Comparison of ENCODE assay signal across 8 mouse cellular contexts in the genomic region with DNA sequence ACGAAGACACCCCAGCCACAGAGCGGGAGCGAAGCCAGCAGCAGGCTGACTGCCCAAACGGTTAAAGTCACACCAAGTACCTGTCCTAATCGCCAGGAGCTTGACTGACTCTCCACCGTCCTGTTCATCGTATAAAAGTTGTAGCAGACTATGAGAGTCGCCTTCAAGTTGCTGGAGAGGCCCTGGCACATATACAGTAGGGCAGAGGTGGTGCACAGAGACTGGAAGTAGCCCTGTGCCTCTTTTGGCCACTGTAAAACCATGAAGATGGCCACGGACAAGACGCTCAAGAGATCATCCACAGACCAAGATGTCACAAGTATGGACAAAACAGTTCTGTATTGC. TPM values are rescaled to one million over a fixed set of nuclear protein-coding genes. Genes with fewer than 3 reads are reported as not detected.
DNase-seq lines count a peak whose midpoint lies in the region; ATAC-seq and TF ChIP-seq lines count a peak whose summit lies in the region.

No protein-coding gene starts in this region.

- H3K4me2 ChIP-seq in heart, embryonic 16.5 days (ENCODE audit: low read depth, low read length), result peak overlapping the region; percentile 72
- peak overlapping the region; percentile 94 for H3K4me2 ChIP-seq in hindbrain, embryonic 16.5 days (ENCODE audit: low read length)
- peak overlapping the region; percentile 70 for H3K4me2 ChIP-seq in midbrain, postnatal 0 days (ENCODE audit: low read depth, low read length, poor library complexity, severe bottlenecking)

- ATAC-seq in heart, embryonic 16.5 days (replicated peaks; ENCODE audit: extremely low read depth, insufficient read depth, low FRiP score), result no peak
- peak; percentile 76 for ATAC-seq in hindbrain, embryonic 16.5 days
- peak; percentile 45; the same call in 1 of the 2 replicates for ATAC-seq in midbrain, postnatal 0 days (ENCODE audit: low FRiP score)

- H3K4me3 ChIP-seq in heart, embryonic 16.5 days (ENCODE audit: low read length), result peak overlapping the region; percentile 45
- H3K4me3 ChIP-seq in embryonic facial prominence, embryonic 10.5 days, result peak overlapping the region; percentile 63
- H3K4me3 ChIP-seq in hindbrain, embryonic 16.5 days (ENCODE audit: low read length), result peak overlapping the region; percentile 69
- peak overlapping the region; percentile 64 for H3K4me3 ChIP-seq in midbrain, postnatal 0 days (ENCODE audit: low read depth, low read length)

- H3K4me1 ChIP-seq in heart, embryonic 16.5 days (ENCODE audit: control insufficient read depth, insufficient read depth, low read length), result no peaks in the 10 kb centered on the region
- H3K4me1 ChIP-seq in embryonic facial prominence, embryonic 10.5 days, result peaks cover 10% of the 10 kb centered on the region
- no peaks in the 10 kb centered on the region; the same call in 1 of the 2 replicates for H3K4me1 ChIP-seq in hindbrain, embryonic 16.5 days (ENCODE audit: control insufficient read depth, insufficient read depth, low read depth, low read length)
- 0 out of 2 replicates have a peak, but pooled peaks cover 4% of the 10 kb centered on the region for H3K4me1 ChIP-seq in midbrain, postnatal 0 days (ENCODE audit: insufficient read depth, low read length)

- no peaks in the 10 kb centered on the region for H3K9me3 ChIP-seq in heart, embryonic 16.5 days (replicated peaks; ENCODE audit: control insufficient read depth, low read length)
- no peaks in the 10 kb centered on the region for H3K9me3 ChIP-seq in embryonic facial prominence, embryonic 10.5 days
- H3K9me3 ChIP-seq in hindbrain, embryonic 16.5 days (ENCODE audit: control insufficient read depth, low read length), result no peaks in the 10 kb centered on the region
- H3K9me3 ChIP-seq in midbrain, postnatal 0 days (ENCODE audit: low read length), result no peaks in the 10 kb centered on the region

- 10% methylated on average over 10 of the region's 10 CpGs for WGBS in heart, embryonic 16.5 days
- 17% methylated on average over 10 of the region's 10 CpGs for WGBS in embryonic facial prominence, embryonic 10.5 days
- 19% methylated on average over 10 of the region's 10 CpGs for WGBS in hindbrain, embryonic 16.5 days
- 16% methylated on average over 10 of the region's 10 CpGs for WGBS in midbrain, postnatal 0 days

- no peak for DNase-seq in heart, postnatal 14 days
- DNase-seq in embryonic facial prominence, embryonic 10.5 days (ENCODE audit: low spot score), result no peak
- DNase-seq in midbrain, postnatal 0 days (ENCODE audit: low spot score), result no peak
- DNase-seq in T-cell, adult 2 months (ENCODE audit: low spot score), result no peak
- DNase-seq in left cerebral cortex, adult 9 months (ENCODE audit: low spot score in 2 of 2), result no peak
- DNase-seq in kidney, postnatal 4 days, result no peak

- H3K36me3 ChIP-seq in heart, embryonic 16.5 days (ENCODE audit: control insufficient read depth, insufficient read depth), result no peaks in the 10 kb centered on the region
- H3K36me3 ChIP-seq in embryonic facial prominence, embryonic 10.5 days (replicated peaks), result no peaks in the 10 kb centered on the region
- H3K36me3 ChIP-seq in hindbrain, embryonic 16.5 days (ENCODE audit: control insufficient read depth, insufficient read depth, low read length), result no peaks in the 10 kb centered on the region
- H3K36me3 ChIP-seq in midbrain, postnatal 0 days (ENCODE audit: insufficient read depth, low read length), result no peaks in the 10 kb centered on the region

- H3K27me3 ChIP-seq in heart, embryonic 16.5 days (ENCODE audit: control insufficient read depth, insufficient read depth, low read length), result peaks cover 9% of the 10 kb centered on the region
- H3K27me3 ChIP-seq in embryonic facial prominence, embryonic 10.5 days (replicated peaks; ENCODE audit: low read depth, poor library complexity, severe bottlenecking), result peaks cover 31% of the 10 kb centered on the region
- no peaks in the 10 kb centered on the region for H3K27me3 ChIP-seq in hindbrain, embryonic 16.5 days (replicated peaks; ENCODE audit: control insufficient read depth, insufficient read depth, low read length)
- no peaks in the 10 kb centered on the region for H3K27me3 ChIP-seq in midbrain, postnatal 0 days (ENCODE audit: insufficient read depth, low read length)

- H3K9ac ChIP-seq in heart, embryonic 16.5 days (ENCODE audit: low read length), result no peak overlapping the region; the same call in 1 of the 2 replicates
- peak overlapping the region; percentile 74 for H3K9ac ChIP-seq in hindbrain, embryonic 16.5 days (ENCODE audit: low read depth, low read length)
- H3K9ac ChIP-seq in midbrain, postnatal 0 days (replicated peaks; ENCODE audit: low read length, poor library complexity, severe bottlenecking), result peak overlapping the region; percentile 58

- H3K27ac ChIP-seq in heart, embryonic 16.5 days (ENCODE audit: low read length), result no peak overlapping the region
- no peak overlapping the region for H3K27ac ChIP-seq in embryonic facial prominence, embryonic 10.5 days (replicated peaks)
- no peak overlapping the region for H3K27ac ChIP-seq in hindbrain, embryonic 16.5 days (ENCODE audit: low read depth, low read length)
- 0 out of 2 replicates have a peak overlapping the region, but pooled peaks have one; percentile 27 for H3K27ac ChIP-seq in midbrain, postnatal 0 days (ENCODE audit: low read depth, low read length)

- TF ChIP-seq CTCF in midbrain, postnatal 0 days (IDR thresholded peaks at IDR 0.05), result no peak

- intact Hi-C loops in heart, postnatal 14 days (cut with DNase I), result no loop called here

RNA-seq across cellular contexts. Expression of a gene that starts 0.9 kb away (rescaled TPM):
- not detected in 2 replicates for polyA plus RNA-seq in heart, embryonic 16.5 days (2015; fragmentation: Nextera tagmentation; extraction: Ambion mirVana)
- total RNA-seq in heart, postnatal 14 days (2021), result not detected
- 0.05 and 0.15 TPM in 2 replicates for polyA plus RNA-seq in embryonic facial prominence, embryonic 10.5 days (2016; fragmentation: Nextera tagmentation; extraction: Ambion mirVana)
- polyA plus RNA-seq in hindbrain, embryonic 16.5 days (2015; fragmentation: Nextera tagmentation; extraction: Ambion mirVana), result 5.2 and 5.5 TPM in 2 replicates
- 3.8 and 6.2 TPM in 2 replicates for total RNA-seq in midbrain, postnatal 0 days (2014; rRNA removed)
- 4.3 and 4.8 TPM in 2 replicates for polyA plus RNA-seq in midbrain, postnatal 0 days (2015; fragmentation: Nextera tagmentation; extraction: Ambion mirVana)
